Mouse (Mus musculus) lung, adult 18-20 months (tissue): Measurements from ENCODE around the gene Ctu2.

Experiments used
- DNase-seq, 2 experiments: peaks; one replicate each; pipeline ENCODE4 v3.0.0; 2022; ENCODE audit warnings: mixed read lengths in 2 of 2

Ctu2 gene

DNA sequence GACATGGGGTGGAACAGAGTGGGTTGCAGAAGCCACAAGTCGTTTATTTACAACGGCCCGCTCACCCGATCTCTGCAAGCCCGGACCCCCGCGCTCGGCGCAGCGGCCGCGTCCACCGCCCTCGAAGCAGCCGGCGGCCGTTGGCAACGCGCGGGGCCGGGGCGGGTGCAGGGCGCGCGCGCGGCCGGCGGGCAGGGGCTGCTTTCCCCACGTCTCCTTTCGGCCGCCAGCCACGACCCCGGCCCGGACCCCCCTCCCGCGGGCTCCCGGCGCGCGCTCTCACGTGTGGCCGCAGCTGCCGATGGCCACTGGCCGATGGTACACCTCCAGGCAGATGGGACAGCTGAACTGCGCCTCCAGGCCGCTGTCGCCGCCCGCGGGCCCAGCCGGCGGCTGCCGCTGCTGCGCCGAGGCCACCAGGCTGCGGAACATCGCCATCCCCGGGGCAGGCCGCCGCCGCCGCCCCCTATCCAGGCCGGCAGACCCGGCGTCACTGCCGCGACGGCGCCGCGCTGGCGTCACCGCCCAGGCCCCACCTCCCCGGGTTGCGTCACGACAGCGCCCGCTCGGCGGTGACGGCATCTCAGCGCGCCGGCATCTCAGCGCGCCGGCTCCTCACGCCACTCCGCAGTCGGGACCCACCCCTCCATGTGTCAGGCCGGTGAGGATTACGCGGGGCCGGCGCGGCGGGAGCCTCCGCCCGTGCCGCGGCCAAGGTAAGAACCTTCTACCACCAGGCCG lies at the start of gene Ctu2, which contains the start of gene Rnf166:
Gene Ctu2 (plus strand): TSS at position 564 of the 741 bp plus-strand sequence.
Gene Rnf166 (minus strand): TSS at position 485 of the 741 bp plus-strand sequence.
- peak; percentile 85 to 87 for DNase-seq

DNA sequence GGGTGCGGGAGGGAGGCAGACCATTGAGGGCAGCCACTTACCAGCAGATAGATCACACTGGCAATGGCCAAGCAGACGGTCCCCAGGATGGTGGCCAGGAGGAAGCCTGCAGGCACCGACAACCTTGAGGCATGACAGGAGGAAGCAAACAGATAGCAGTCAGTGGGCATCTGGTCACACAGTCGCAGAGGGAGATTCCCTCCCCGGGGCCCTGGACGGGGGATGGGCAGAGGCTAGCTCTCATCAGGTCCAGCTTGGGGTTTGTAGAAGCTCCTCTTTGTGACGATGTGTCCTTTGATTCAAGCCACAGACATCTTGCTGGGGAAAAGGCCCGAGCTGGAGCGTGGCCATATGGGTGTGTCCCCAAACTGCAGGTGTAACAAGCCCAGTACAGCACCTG lies 49.8 kb upstream of the Ctu2 start:
- DNase-seq = no peak

DNA sequence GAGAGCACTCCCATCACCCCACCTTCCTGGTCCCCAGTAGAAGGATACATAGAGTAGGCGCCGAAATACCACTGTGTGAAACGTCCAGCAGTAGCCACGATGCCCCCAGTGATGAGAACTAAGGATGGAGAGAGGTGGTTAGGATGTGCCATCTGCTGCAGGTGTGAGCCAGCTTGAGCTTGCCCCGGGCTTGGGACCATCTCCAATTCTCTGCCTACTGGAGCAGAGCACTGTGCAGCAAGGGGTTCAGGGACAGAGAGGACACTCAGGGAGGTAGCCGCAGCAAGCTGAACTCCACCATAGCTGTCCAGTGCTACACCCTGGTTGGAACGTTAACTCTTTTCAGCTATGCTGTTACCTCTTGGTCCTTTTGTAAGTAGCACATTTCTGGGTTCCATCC lies 48.3 kb upstream of the Ctu2 start:
- DNase-seq = no peak

DNA sequence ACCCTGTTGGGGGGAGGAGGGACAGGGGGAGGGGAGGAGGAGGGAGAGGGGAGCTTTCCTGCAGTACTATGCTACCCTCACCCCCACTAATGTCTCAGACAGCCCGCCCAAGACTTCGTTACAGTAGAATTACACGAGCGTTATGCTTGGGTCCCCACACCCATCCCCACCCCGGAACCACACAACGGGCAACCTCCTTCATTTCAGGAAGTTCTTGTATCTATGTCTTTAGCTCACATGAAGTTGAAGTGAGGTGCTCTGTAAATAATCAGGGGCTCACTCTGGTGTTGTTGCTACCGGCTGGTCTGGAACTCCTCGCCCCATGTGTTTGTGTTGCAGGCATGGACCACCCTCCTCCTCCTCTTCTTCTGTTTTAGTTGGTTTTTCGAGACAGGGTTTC lies 47.8 kb upstream of the Ctu2 start:
- DNase-seq = no peak

DNA sequence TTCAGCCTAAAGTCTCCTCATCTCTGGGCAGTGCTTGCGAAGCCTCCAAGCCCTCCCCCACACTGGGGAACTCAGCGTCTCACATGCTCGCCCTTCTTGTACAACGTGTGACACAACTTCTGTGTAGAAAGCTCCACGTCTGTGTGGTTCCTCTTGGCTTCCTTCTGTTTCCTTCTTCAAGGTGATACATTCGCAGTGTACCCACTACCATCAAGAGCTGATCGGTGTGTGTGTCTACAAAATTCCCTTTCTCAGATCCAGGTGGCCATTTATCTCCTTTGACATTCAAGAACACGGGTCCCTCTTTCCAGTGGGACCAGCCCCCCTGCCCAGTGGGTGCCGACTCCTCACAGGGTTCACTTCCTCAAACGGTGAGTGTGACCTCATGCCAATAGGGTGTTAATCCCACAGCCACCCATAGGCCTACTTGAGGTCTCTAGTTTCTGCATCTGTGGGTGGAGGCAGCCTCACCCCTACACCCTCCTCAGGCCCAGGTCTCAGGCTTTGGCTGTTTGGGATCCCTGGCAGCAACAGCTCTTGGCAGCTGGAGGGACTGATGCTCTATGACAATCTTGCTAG lies 45.8 kb upstream of the Ctu2 start:
- DNase-seq = peak; percentile 45 to 61

DNA sequence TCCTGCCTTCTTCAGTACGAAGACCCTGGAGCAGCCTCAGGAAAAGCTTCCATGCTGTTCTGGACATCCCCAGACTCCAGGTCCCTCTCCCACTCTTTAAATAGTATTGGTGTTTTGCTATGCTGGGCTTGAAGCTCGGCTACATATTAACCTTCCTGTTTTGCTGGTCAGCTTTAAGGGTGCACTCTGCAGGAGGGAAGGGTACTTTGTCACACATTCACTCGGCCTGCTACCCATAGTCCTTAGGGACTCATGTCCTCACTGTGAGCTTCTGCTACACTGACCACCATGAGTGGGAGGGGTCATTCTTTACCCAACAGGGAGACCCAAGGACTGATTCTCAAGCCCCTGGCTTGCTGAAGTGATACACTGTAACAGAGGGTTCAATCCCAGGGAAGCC lies 45.3 kb upstream of the Ctu2 start:
- DNase-seq = no peak

DNA sequence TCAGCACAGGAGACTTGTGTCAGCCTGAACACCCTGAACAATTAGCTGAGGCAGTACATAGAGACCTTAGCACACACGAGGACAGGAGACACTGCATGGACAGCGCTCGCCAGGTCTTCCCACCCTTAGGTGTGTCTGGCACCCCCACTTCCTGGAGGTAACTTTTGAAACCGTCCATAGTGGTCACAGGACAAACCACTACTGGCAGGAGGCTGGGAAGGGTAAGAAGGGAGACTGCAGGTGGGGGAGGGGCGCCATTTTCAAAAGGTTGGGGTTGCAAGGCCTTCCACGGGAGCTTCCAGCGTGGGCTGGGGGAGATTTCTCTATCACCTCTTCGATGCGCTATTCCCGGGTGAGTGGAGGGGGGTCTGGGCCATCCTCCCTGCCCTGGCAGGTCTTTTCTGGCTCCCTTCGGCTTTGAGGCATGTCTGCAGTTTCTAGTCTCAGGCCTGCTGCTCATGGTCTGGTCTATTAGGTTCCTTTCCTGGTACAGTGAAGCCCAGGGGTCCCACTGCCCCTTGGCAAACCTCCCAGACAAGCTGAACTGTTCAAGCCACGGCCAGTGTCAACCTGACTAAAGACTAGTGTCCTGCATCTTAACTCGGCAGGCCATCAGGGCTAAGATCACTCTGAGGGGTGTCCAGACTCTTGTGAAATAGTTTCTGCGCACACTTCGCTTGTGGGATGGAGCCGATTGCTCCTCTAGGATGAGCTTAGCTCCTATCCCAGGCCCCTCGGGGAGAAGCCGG lies 44.1 kb upstream of the Ctu2 start:
- DNase-seq = peak in 1 of 2 experiments; percentile 39

DNA sequence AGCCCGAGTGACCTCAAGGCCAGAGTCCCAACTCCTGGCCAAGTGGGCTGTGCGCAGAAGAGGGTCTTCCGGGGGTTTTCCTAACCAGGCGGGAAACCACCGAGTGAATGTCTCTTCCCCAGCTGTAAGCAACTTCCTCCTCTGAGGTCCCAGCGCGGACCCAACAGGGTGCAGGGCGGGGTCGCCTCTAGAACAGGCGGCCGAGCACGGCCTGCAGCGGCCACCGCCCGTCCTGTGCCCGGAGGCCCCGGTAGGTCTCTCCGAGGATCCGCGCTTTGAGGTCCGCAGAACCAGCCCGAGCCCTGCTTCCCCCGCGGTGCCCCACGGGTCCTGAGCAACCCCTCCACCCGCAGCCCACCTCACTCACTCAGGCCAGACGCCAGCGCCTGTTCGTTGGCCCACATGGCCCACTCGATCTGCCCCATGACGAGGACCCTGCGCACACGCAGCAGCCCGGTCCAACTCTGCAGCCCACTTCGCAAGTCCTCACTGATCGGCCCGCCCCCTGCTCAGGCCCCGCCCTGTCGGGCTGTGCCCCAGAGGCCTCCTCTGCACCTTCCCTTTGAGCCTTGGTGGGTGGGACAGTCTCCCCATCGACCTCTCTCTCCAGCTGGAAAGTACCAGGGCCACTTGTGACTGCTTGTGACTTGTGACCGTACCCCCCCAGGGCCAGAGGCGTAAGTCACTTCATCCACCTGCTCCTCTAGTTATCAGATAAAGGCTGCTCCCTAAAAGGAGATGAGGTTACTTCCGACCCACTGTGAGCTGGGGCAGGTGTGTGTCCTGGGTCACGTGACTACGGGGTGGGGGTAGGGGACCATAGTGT lies 43.3 kb upstream of the Ctu2 start, which contains the start of gene Cyba:
Gene Cyba (minus strand): TSS at position 488 of the 826 bp plus-strand sequence.
- peak; percentile 88 to 92 for DNase-seq

DNA sequence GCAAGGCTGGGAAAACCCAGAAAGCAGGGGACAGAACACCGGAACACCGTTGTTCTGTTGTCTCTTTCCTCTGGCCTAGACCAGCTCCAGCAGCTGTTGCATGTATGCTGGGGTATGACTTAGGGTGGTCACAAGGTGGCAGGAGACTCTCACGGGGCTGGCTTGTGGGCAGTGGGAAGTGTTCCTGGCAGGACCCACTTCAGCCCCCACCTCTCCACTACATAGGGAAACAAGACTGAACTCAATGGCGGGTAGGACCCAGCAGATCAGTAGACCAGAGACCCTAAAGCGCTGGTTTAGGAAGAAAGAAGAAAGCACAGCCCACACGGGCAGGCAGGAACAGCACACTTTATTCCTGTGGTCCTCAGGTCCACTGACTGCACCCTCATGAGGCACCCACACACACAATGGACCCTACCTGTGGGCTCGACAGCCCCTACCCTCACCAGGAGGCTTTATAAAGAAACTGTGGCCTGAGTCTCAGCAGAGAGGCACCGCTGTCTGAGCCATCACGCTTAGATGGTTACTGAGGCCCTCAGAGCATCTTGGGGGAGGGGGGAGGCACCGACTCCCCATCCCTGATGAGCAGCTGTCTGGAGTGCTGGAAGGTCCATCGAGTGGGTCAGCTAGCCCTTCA lies 42.6 kb upstream of the Ctu2 start:
- no peak for DNase-seq

DNA sequence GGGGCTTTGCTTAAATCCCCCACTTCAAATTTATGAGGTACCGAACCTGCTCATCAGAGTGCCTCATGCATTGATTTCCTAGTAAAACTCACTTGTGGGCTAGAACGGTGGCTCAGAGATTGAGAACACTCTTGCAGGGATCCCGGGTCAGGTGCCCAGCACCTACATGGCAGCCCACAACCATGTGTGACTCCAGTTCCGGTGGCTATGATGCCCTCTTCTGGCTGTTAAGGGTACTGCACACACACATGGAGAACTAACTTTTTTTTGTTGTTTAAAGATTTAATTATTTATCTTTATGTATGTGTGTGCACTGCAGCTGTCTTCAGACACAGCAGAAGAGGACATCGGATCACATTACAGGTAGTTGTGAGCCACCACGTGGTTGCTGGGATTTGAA lies 40.6 kb upstream of the Ctu2 start:
- no peak for DNase-seq

DNA sequence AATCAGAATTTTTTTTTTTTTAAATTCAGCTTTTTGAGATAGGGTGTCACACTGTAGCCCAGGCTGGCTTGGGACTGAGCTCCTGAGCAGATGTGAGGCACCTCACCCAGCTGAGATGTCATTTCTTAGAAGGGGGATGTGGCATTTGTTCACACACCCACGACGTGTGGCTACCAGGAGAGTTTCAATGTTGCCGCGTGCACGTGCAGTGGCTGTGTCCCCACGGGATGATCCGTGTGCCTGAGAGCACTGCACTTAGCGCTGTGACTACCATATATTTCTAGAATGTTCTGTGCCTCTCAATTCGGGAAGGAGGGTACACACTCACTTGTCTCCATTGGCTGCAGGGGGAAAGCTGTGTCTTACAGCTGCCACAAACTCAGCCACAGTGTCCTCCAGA lies 39.8 kb upstream of the Ctu2 start:
- DNase-seq = no peak

DNA sequence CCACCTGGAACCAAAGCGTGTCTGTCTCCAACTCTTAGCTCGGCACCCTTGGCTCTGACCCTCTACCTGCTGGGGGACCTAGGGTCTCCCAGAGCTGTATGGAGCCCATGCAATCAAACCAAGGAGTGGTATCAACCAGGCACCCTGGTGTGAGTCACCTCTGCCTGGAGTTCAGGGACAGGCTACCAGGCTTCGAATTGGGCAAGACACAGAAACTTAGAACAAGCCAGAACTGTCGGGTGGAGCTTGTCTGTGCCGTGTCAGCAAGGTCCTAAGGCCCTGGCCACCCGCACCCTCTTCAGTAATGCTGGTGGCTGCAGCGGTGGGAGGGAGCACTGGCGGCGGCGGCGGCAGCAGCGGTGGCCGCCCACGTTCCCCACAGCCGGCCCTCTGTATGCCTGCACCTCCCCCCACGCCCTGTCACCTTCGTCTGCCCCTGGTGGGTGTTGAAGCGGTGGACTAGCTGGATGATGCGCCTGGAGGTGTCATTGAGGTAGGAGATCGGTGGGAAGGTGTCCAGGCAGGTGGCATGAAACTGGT lies 39.3 kb upstream of the Ctu2 start:
- DNase-seq = peak in 1 of 2 experiments; percentile 29

DNA sequence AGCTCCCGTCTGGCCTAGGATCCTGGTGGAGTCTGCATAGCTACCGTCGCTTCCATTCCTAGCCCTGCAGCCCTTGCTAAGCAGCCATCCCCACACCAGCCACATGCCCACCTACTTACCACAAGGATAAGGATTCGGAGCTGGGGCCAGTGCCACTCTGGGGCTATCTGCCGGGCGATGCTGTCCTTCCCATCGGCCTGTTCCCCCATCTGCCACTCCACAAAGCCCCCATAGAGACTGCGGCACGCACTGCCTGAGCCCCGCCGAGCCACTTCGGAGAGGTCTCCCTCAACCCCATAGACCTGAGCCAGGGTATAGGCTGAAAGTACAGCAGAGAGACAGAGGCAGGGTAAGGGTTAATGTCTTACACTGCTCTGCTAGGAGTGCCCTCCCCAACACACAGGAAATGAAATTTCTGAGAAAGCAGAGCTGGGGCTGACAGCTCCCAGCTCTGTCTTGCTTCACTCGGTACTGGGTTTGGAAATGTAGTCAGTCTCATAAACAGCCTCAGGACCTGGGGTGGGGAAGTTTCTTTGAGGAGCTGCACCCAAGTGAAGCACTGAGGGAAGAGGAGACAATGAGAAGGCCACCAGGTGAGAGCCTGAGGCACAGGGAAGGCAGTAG lies 38.1 kb upstream of the Ctu2 start:
- DNase-seq = no peak

DNA sequence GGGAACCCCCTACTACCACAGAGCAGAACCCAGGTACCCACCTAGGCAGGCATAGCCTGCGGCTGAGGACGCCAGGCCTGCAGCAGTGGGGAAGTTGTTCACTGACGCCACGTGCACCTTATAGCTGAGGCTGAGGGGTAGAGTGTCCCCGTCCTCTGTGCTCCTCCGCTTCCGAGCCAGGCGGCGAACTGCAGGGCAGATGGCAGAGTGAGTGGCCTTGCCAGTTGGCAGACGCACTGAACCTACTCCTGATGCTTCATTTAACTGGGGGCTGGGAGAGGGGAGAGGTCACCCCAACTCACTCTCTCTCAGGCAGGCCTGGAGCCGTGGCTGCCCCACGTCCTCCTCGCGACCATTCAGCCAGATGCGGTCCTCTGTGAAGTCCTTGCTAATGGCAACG lies 36.6 kb upstream of the Ctu2 start:
- no peak for DNase-seq

DNA sequence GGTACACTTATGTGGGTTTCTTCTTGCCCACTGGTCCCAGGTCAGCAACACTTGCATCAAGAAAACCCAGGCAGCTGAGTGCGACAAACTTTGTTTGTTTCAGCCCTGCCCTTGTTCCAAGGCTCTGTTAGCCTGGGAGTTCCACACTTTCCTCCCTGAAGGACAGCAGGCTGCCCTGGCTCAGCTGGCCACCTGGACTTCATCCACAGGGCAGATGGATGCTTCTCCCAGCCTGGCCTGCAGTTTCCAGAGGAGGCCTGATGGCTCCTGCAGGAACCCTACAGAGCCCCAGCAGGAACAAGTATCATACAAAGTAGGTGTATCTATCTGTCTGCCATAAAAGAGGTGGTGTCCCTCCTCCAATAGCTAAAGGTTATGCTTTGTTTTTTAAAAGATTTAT lies 34.6 kb upstream of the Ctu2 start:
- DNase-seq = no peak

DNA sequence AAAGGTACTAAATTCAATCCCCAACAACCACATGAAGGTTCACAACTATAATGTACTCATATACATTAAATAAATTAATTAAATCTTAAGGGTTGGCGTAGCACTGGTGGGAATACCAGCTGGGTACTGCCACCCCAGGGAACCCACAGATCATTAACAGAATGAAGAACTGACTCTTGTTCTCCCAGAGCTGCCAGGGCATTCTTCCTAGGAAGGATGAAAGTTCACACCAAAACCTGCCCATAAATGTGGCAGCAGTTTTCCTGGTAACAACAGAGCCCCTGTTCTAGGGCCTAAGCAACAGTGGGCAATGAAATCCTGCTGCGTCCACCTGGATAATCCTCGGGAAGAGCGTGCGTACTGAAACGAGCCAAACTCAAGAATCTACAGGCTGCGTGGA lies 33.6 kb upstream of the Ctu2 start:
- DNase-seq = no peak

DNA sequence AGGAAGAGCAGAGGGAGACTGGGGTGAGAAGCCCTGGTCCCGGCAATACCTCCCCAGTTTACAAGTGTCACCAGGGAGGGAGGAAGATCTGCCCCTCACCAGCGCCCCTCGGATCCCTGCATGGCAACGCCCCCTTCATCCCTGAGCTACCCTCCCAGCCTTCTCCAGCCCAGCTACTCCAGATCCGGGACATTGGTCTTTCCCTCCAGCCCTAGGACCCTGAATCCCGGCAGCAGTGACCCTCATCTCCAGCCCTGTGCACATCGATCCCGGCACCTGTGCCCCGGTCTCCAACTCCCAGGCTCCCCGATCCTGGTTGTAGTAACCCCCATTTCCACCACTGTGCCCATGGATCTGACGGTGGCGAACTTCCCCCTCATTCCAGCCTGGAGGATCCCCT lies 33.2 kb upstream of the Ctu2 start:
- no peak for DNase-seq

DNA sequence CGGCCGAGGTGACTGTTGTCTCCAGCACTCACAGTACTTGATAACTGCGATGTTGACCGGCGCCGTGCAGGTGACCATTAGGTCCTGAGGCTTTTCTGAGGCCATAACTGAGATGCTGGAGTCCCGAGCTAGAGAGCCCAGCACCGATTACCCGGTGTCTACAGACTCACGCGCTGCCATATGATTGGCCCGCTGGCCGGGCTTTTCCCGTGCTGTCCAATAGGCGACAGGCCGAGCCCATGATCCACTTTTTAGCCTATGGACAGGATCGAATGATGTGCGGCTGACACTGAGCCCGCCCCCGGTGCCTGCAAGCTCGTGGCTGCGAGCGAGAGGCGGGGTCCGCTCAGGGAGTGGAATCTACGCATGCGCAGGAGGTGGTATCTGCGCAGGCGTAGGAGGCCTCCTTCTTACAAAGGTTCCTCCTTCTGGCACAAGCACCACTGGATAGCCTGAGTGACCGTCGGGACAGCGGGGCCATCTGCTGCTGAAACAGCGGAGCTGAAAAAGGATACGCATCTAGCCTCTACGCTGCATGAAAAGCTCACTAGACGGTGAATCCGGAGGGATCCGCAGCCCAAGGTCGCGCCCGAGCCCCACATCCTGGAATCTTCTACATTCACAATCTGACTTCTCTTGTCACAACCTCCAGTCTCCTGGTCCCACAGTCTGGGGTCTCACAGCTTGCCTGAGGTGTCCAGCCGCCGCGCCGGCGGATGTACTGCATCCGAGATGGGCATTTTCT lies 32.5 kb upstream of the Ctu2 start, which contains the start of gene Mvd:
Gene Mvd (minus strand): TSS at position 161 of the 745 bp plus-strand sequence.
- peak; percentile 100 for DNase-seq

DNA sequence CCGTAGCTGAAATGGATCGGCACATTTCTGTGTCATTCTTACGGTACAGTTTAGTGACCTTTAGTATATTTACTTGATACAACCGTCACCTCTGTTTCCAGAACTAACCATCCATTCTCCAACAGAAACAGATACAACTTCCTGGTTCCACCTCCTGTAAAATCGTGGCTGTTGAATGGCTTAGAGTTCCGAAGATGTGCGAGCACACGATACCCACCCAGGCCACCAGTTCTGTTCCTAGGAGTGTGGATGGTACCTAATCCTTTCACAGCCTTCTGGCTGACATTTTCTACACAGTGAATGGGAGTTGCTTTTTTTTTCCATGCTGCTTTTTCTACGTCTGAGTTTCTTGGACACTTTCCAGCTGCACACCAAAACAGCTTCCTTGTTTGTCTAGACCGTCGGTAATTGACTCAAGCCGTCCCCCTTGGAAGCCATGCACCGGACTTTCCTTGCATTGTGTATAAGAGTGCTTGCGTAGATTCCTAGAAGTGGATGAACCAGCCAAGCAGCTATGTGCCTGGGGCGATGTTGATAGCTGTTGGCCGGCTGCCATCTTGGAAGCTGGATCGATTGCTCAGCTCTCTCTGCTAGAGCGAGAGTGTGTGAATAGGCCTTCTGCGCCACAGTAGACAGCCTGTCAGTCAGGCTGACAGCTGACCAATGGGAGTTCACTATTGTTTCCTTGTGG lies 31.7 kb upstream of the Ctu2 start:
- peak; percentile 95 to 97 for DNase-seq

DNA sequence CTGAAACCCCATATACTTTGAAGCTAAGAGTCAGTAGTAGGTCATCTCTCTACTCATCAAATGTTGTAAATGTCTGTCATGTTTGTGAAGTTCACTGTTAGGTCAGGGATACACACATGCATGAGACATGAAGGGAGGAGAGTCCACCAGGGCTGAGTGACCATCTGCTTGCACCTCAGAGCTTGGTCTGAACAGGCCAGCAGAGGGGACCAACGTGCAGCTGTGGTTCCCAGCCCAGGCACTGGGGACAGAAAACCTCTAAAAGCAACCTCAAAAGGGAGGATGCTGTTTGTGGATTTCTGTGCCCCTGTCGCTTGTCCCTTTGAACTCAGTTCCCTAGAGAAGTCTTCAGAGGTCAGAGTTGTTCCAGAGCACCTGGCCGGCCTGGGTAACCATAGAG lies 30.7 kb upstream of the Ctu2 start:
- peak in 1 of 2 experiments; percentile 18 for DNase-seq
